Mouse (Mus musculus) forebrain, postnatal 0 days (tissue): ENCODE measurements around the gene Ahnak. TPM values are rescaled to one million over a fixed set of nuclear protein-coding genes. Genes with fewer than 3 reads are reported as not detected.

Experiments used
- ATAC-seq: fragments of 200-750 bp; cut with Nextera tagmentation; 2 replicates; pipeline ENCODE4 v1.8.0; 2017; ENCODE audit warnings: mild to moderate bottlenecking, moderate library complexity
- DNase-seq: peaks from one replicate; pipeline ENCODE4 v3.0.0-alpha.2; 2015
- H3K27ac ChIP-seq: fragments of 300-500 bp; sonication (generic); 2 replicates; pipeline ENCODE4 v1.5.1; 2014; ENCODE audit warnings: low read depth, mild to moderate bottlenecking, antibody characterized with exemption, low read length, moderate library complexity, mixed read lengths
- H3K27me3 ChIP-seq: fragments of 300-500 bp; sonication (generic); 2 replicates; pipeline ENCODE4 v1.6.1; 2014; ENCODE audit warnings: mild to moderate bottlenecking, low read length, mixed read lengths; ENCODE audit not compliant: insufficient read depth
- H3K36me3 ChIP-seq: fragments of 300-500 bp; sonication (generic); 2 replicates; pipeline ENCODE4 v1.6.1; 2014; ENCODE audit warnings: mild to moderate bottlenecking, moderate library complexity; ENCODE audit not compliant: insufficient read depth
- H3K4me1 ChIP-seq: fragments of 300-500 bp; sonication (generic); 2 replicates; pipeline ENCODE4 v1.6.1; 2014; ENCODE audit warnings: antibody characterized with exemption; ENCODE audit not compliant: insufficient read depth
- H3K4me2 ChIP-seq: fragments of 300-500 bp; sonication (generic); 2 replicates; pipeline ENCODE4 v1.6.1; 2014; ENCODE audit warnings: low read depth, mild to moderate bottlenecking, moderate library complexity
- H3K4me3 ChIP-seq: fragments of 300-500 bp; sonication (generic); 2 replicates; pipeline ENCODE4 v1.5.1; 2014; ENCODE audit warnings: low read depth, low read length, mixed read lengths
- H3K9ac ChIP-seq: fragments of 300-500 bp; sonication (generic); 2 replicates; pipeline ENCODE4 v1.6.1; 2014; ENCODE audit warnings: mild to moderate bottlenecking
- H3K9me3 ChIP-seq: fragments of 300-500 bp; sonication (generic); 2 replicates; pipeline ENCODE4 v1.6.1; 2016; ENCODE audit warnings: low read length
- CTCF ChIP-seq: sonication (generic); IDR thresholded peaks from 2 replicates; pipeline ENCODE4 v1.5.1; 2016; ENCODE audit warnings: antibody characterized with exemption, control low read depth, low read depth
- WGBS: fragments of 180-500 bp; shearing (Covaris S2); extraction: QIAGEN DNeasy Blood & Tissue Kit; methylation state at CpG from one replicate; pipeline ENCODE4 v1.1.7; 2014; 5-methylcytosine and 5-hydroxymethylcytosine counted together
- polyA plus RNA-seq: library from polyadenylated mRNA; unstranded; fragments of >200 nt; fragmentation: Nextera tagmentation; extraction: Ambion mirVana; gene quantifications from 2 replicates; pipeline ENCODE4 v1.2.1, GENCODE M21; 2015
- total RNA-seq: library from RNA; depleted of rRNA; stranded (reverse); fragments of >200 nt; gene quantifications from 2 replicates; pipeline ENCODE4 v1.2.3, GENCODE M21; 2014

Gene Ahnak
- total and polyA plus RNA-seq, 2 experiments from 2014 or later, result 3.2 to 17.9 TPM

- 5% methylated on average over 9 of the region's 9 CpGs for WGBS
- no peak for TF ChIP-seq CTCF
- DNase-seq (no peak), ATAC-seq (no peak)
- H3K9ac ChIP-seq, result peak overlapping the region; percentile 58
- H3K9me3 ChIP-seq, result no peaks in the 10 kb centered on the region
- peak overlapping the region; percentile 67 for H3K4me3 ChIP-seq
- H3K27me3 ChIP-seq, result no peaks in the 10 kb centered on the region
- peaks cover 22% of the 10 kb centered on the region for H3K4me1 ChIP-seq
- peaks cover 43% of the 10 kb centered on the region for H3K36me3 ChIP-seq
- peak overlapping the region; percentile 78 for H3K27ac ChIP-seq
- peak overlapping the region; percentile 71 for H3K4me2 ChIP-seq
Measured at GRCm38 (mm10) chr19:8954171-8954570, 34.9 kb upstream of the Ahnak start.

GRCm38 (mm10) chr19:8962256-8962655, 26.8 kb upstream of the Ahnak start:
- DNase-seq (no peak), ATAC-seq (no peak)
- Histone ChIP-seq H3K4me2 (no peak overlapping the region), H3K27ac (no peak overlapping the region), H3K36me3 (peaks cover 68% of the 10 kb centered on the region), H3K4me3 (no peak overlapping the region), H3K9me3 (no peaks in the 10 kb centered on the region), H3K9ac (no peak overlapping the region), H3K27me3 (no peaks in the 10 kb centered on the region), H3K4me1 (no peaks in the 10 kb centered on the region; the same call in 1 of the 2 replicates)
- TF ChIP-seq CTCF, result no peak
- WGBS, result 93% methylated on average over 2 of the region's 2 CpGs

GRCm38 (mm10) chr19:8965075-8965474, 24.0 kb upstream of the Ahnak start:
- Histone ChIP-seq H3K27me3 (no peaks in the 10 kb centered on the region), H3K27ac (no peak overlapping the region), H3K9ac (no peak overlapping the region), H3K4me3 (no peak overlapping the region), H3K4me1 (no peaks in the 10 kb centered on the region; the same call in 1 of the 2 replicates), H3K36me3 (peaks cover 67% of the 10 kb centered on the region), H3K4me2 (no peak overlapping the region), H3K9me3 (no peaks in the 10 kb centered on the region)
- DNase-seq (no peak), ATAC-seq (no peak)
- no peak for TF ChIP-seq CTCF
- 86% methylated on average over 11 of the region's 11 CpGs for WGBS

- no peak overlapping the region for H3K4me2 ChIP-seq
- peak overlapping the region; percentile 34; the same call in 1 of the 2 replicates for H3K9ac ChIP-seq
- no peaks in the 10 kb centered on the region; the same call in 1 of the 2 replicates for H3K4me1 ChIP-seq
- no peak for TF ChIP-seq CTCF
- peaks cover 67% of the 10 kb centered on the region for H3K36me3 ChIP-seq
- 0 out of 2 replicates have a peak overlapping the region, but pooled peaks have one; percentile 78 for H3K27ac ChIP-seq
- WGBS, result 74% methylated on average over 8 of the region's 8 CpGs
- no peak overlapping the region for H3K4me3 ChIP-seq
- no peaks in the 10 kb centered on the region for H3K27me3 ChIP-seq
- no peaks in the 10 kb centered on the region for H3K9me3 ChIP-seq
- no peak for DNase-seq
- ATAC-seq, result no peak
Measured at GRCm38 (mm10) chr19:8965771-8966170, 23.3 kb upstream of the Ahnak start.

GRCm38 (mm10) chr19:8966198-8966589, 22.9 kb upstream of the Ahnak start:
- H3K27me3 ChIP-seq, result no peaks in the 10 kb centered on the region
- 38% methylated on average over 5 of the region's 5 CpGs for WGBS
- H3K4me2 ChIP-seq, result peak overlapping the region; percentile 44
- peak overlapping the region; percentile 78 for H3K27ac ChIP-seq
- H3K4me1 ChIP-seq, result no peaks in the 10 kb centered on the region; the same call in 1 of the 2 replicates
- peak overlapping the region; percentile 34 for H3K9ac ChIP-seq
- H3K9me3 ChIP-seq, result no peaks in the 10 kb centered on the region
- no peak for TF ChIP-seq CTCF
- H3K4me3 ChIP-seq, result peak overlapping the region; percentile 80
- DNase-seq (no peak), ATAC-seq (no peak)
- H3K36me3 ChIP-seq, result peaks cover 68% of the 10 kb centered on the region

GRCm38 (mm10) chr19:8966590-8967372, 22.3 kb upstream of the Ahnak start, which contains the start of gene Eef1g:
TSS of gene Eef1g (plus strand) at chr19:8967041.
- ATAC-seq, result peak; percentile 99
- peaks cover 68% of the 10 kb centered on the region for H3K36me3 ChIP-seq

GRCm38 (mm10) chr19:8967373-8967743, 21.7 kb upstream of the Ahnak start:
- Histone ChIP-seq H3K4me1 (no peaks in the 10 kb centered on the region; the same call in 1 of the 2 replicates), H3K9me3 (no peaks in the 10 kb centered on the region), H3K9ac (peak overlapping the region; percentile 75), H3K4me3 (peak overlapping the region; percentile 80), H3K36me3 (peaks cover 69% of the 10 kb centered on the region), H3K27ac (peak overlapping the region; percentile 79), H3K27me3 (no peaks in the 10 kb centered on the region), H3K4me2 (peak overlapping the region; percentile 75)
- TF ChIP-seq CTCF, result no peak
- no peak for DNase-seq
- ATAC-seq, result no peak
- 0% methylated on average over 8 of the region's 8 CpGs for WGBS

More at GRCm38 (mm10) chr19:8966590-8967372, 22.3 kb upstream of the Ahnak start, which contains the start of gene Eef1g:
- H3K4me3 ChIP-seq, result peak within 1 kb of the TSS; percentile 80
- H3K9ac ChIP-seq, result peak within 1 kb of the TSS; percentile 75
- H3K27ac ChIP-seq, result peak within 1 kb of the TSS; percentile 79
- no peak for TF ChIP-seq CTCF
- no peaks in the 10 kb centered on the region for H3K27me3 ChIP-seq
- H3K9me3 ChIP-seq, result no peaks in the 10 kb centered on the region
- H3K4me1 ChIP-seq, result no peaks in the 10 kb centered on the region; the same call in 1 of the 2 replicates
- DNase-seq, result peak; percentile 99
- H3K4me2 ChIP-seq, result peak within 1 kb of the TSS; percentile 75
- WGBS, result under 1% methylated on average over 51 of the region's 52 CpGs
